Comparison of ENCODE assay signal across 16 mouse cellular contexts in the genomic region with DNA sequence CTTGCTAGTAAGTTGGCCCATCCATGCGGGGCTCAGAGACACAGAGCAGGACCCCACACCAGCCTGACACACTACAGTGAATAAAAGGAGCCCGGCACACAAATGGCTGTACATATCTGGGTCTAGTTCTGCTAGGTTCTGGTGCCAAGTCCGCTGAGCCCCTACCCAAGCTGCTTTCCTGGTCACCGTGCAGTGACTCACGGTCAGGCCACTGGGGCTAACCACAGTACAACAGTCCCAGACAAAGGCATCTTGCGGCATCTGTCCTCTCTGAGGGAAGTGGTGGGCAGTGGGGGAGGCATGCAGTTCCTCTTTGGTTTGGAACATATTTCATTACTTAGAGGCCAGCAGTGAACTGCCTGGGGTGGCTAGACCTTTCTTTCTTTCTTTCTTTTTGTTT. TPM values are rescaled to one million over a fixed set of nuclear protein-coding genes. Genes with fewer than 3 reads are reported as not detected.
A peak's percentile ranks its signal among the peaks of the same experiment; 100 is the strongest.
DNase-seq lines count a peak whose midpoint lies in the region; ATAC-seq and TF ChIP-seq lines count a peak whose summit lies in the region.
"Had no signal": no experiment of that assay in that cellular context is flagged by ENCODE, and none has a peak within 500 bp of the region (broad histone marks: within the 10 kb centered on the region; RNA-seq: fewer than 3 reads in every experiment).

No protein-coding gene starts in this region.

- 43% methylated on average over 6 of the region's 6 CpGs for WGBS in liver, postnatal 0 days (ENCODE audit: insufficient replicate concordance)

- DNase-seq in gastrocnemius, postnatal 25 days: peak; percentile 24
- no peak for DNase-seq in gastrocnemius, postnatal 10 days
- peak; percentile 24 to 43 for DNase-seq in spleen, postnatal 36 days (ENCODE audit: low spot score in 2 of 2)
- DNase-seq in spleen, adult 12 weeks (ENCODE audit: low spot score): no peak
- peak; percentile 55 for DNase-seq in liver, postnatal 0 days
- DNase-seq in embryo, embryonic 10 days (ENCODE audit: low spot score): no peak
- no peak for DNase-seq in layer of hippocampus, adult 2 months (ENCODE audit: low spot score in 2 of 2)
- no peak for DNase-seq in left cerebral cortex, postnatal 25 days (ENCODE audit: low spot score in 2 of 2)
- DNase-seq: adrenal gland, postnatal 10 days; cerebellum, postnatal 25 days; heart, postnatal 10 days; spleen, adult 18-20 months had no signal

- TF ChIP-seq CTCF in liver, postnatal 0 days (IDR thresholded peaks at IDR 0.05; ENCODE audit: low read depth): no peak
- TF ChIP-seq CTCF in layer of hippocampus, adult 2 months (conservative IDR thresholded peaks at IDR 0.05): no peak

- peak overlapping the region; percentile 44; the same call in 1 of the 2 replicates for H3K4me2 ChIP-seq in liver, postnatal 0 days (ENCODE audit: low read depth, low read length)
- H3K4me2 ChIP-seq: neural tube, embryonic 13.5 days had no signal

- intact Hi-C loops in left cerebral cortex, postnatal 25 days (cut with DNase I): no loop called here

- peak overlapping the region; percentile 34 for H3K27ac ChIP-seq in liver, postnatal 0 days (ENCODE audit: low read depth)
- H3K27ac ChIP-seq in layer of hippocampus, adult 2 months: no peak overlapping the region
- H3K27ac ChIP-seq: neural tube, embryonic 13.5 days had no signal

- H3K36me3 ChIP-seq in liver, postnatal 0 days (replicated peaks; ENCODE audit: insufficient read depth, low read length): peaks cover 56% of the 10 kb centered on the region

- peaks cover 2% of the 10 kb centered on the region; the same call in 1 of the 2 replicates for H3K4me1 ChIP-seq in liver, postnatal 0 days (ENCODE audit: insufficient read depth)

- H3K4me3 ChIP-seq in liver, postnatal 0 days (ENCODE audit: low read depth, low read length): no peak overlapping the region
- H3K4me3 ChIP-seq in layer of hippocampus, adult 2 months: no peak overlapping the region
- H3K4me3 ChIP-seq: erythroblast, embryonic 14.5 days; neural tube, embryonic 13.5 days had no signal

- peak; percentile 74 for ATAC-seq in liver, postnatal 0 days
- ATAC-seq: intestine, postnatal 0 days had no signal

- no peak for TF ChIP-seq EP300 in liver, postnatal 0 days (IDR thresholded peaks at IDR 0.05; ENCODE audit: low read depth)

- no peaks in the 10 kb centered on the region for H3K9me3 ChIP-seq in liver, postnatal 0 days (ENCODE audit: low read length)
- H3K9me3 ChIP-seq: neural tube, embryonic 13.5 days had no signal

- H3K9ac ChIP-seq in liver, postnatal 0 days (replicated peaks): no peak overlapping the region
- H3K9ac ChIP-seq: neural tube, embryonic 13.5 days had no signal

- H3K27me3 ChIP-seq in liver, postnatal 0 days (ENCODE audit: insufficient read depth, low read length): no peaks in the 10 kb centered on the region
- H3K27me3 ChIP-seq: neural tube, embryonic 13.5 days had no signal

RNA-seq across cellular contexts. Expression of gene Coro1c, which starts 36.6 kb away (rescaled TPM):
- total RNA-seq in gastrocnemius, postnatal 25 days (2021): 10 to 100 TPM; 11.9 to 17.1 TPM
- total RNA-seq in gastrocnemius, postnatal 10 days (2021): 10 to 100 TPM; 39.1 to 48.9 TPM
- 23.6 and 27.6 TPM in 2 replicates for polyA plus RNA-seq in liver, postnatal 0 days (2015; fragmentation: Nextera tagmentation; extraction: Ambion mirVana)
- 100 to 1,000 TPM in 1 of 2 experiments, 10 to 100 TPM in 1; 95.2 to 101 TPM for total RNA-seq in layer of hippocampus, adult 2 months (2021)
- total RNA-seq in left cerebral cortex, postnatal 25 days (2021): 10 to 100 TPM; 76.1 to 77.5 TPM

RNA-seq across cellular contexts. Expression of gene Ssh1, which starts 48.6 kb away (rescaled TPM):
- total RNA-seq in gastrocnemius, postnatal 25 days (2021): 1 to 10 TPM; 6.5 to 6.7 TPM
- total RNA-seq in gastrocnemius, postnatal 10 days (2021): 10 to 100 TPM; 11.1 to 11.2 TPM
- polyA plus RNA-seq in liver, postnatal 0 days (2015; fragmentation: Nextera tagmentation; extraction: Ambion mirVana): 3.7 and 4.3 TPM in 2 replicates
- total RNA-seq in layer of hippocampus, adult 2 months (2021): 10 to 100 TPM; 25.8 to 28.1 TPM
- total RNA-seq in left cerebral cortex, postnatal 25 days (2021): 10 to 100 TPM; 19.3 to 19.8 TPM

RNA-seq across cellular contexts. Expression of gene Dao, which starts 58.4 kb away (rescaled TPM):
- not detected for total RNA-seq in gastrocnemius, postnatal 25 days (2021)
- not detected for total RNA-seq in gastrocnemius, postnatal 10 days (2021)
- polyA plus RNA-seq in liver, postnatal 0 days (2015; fragmentation: Nextera tagmentation; extraction: Ambion mirVana): not detected in 2 replicates
- total RNA-seq in layer of hippocampus, adult 2 months (2021): not detected
- not detected for total RNA-seq in left cerebral cortex, postnatal 25 days (2021)
- total RNA-seq: adrenal gland, postnatal 10 days; gastrocnemius, adult 8-10 months; heart, postnatal 10 days had no signal
- polyA plus RNA-seq: erythroblast, embryonic 14.5 days; neural tube, embryonic 13.5 days had no signal

Comparison
In these comparisons a context has a peak if more than half of its experiments do, and no peak if none do; other contexts are left out.
1. DNase-seq: peak in gastrocnemius, postnatal 25 days (single experiment), spleen, postnatal 36 days (2 of 2) and liver, postnatal 0 days (single experiment); none in gastrocnemius, postnatal 10 days (single experiment), spleen, adult 12 weeks (single experiment), embryo, embryonic 10 days (single experiment), layer of hippocampus, adult 2 months (0 of 2) and left cerebral cortex, postnatal 25 days (0 of 2).